In the genomic region with DNA sequence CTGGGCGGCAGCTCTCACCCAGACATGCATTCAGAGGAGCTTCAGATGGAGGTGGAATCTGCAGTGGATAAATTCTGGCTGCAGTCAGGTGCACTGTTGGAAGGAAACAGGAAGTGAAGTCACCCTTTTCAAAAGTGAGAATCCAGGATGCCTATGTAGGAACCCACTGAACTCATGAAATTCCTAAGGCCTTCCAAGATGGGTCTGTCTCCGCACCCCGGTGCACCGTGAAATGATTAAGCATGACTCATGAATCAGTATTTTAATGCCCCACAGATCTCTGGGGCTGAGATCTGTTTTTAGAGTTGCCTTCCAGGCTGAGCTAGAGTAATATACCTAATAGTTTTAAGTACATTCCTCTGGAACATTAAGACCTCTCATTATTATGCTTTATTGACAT, we compare ENCODE assay signal across 25 mouse cellular contexts. TPM values are rescaled to one million over a fixed set of nuclear protein-coding genes. Genes with fewer than 3 reads are reported as not detected.
"Had no signal": no experiment of that assay in that cellular context is flagged by ENCODE, and none has a peak within 500 bp of the region (broad histone marks: within the 10 kb centered on the region; RNA-seq: fewer than 3 reads in every experiment).

No protein-coding gene starts in this region.

- H3K9ac ChIP-seq: lung, embryonic 15.5 days; midbrain, embryonic 13.5 days; midbrain, embryonic 15.5 days; neural tube, embryonic 12.5 days; stomach, embryonic 15.5 days had no signal

- H3K9me3 ChIP-seq: lung, embryonic 15.5 days; midbrain, embryonic 13.5 days; midbrain, embryonic 15.5 days; neural tube, embryonic 12.5 days; stomach, embryonic 15.5 days had no signal

- ATAC-seq: lung, postnatal 0 days; midbrain, embryonic 13.5 days; midbrain, embryonic 15.5 days had no signal

- H3K4me3 ChIP-seq: lung, embryonic 15.5 days; megakaryocyte, embryonic 14.5 days; midbrain, embryonic 13.5 days; midbrain, embryonic 15.5 days; neural tube, embryonic 12.5 days; stomach, embryonic 15.5 days had no signal

- H3K4me1 ChIP-seq: lung, embryonic 15.5 days; megakaryocyte, embryonic 14.5 days; midbrain, embryonic 13.5 days; midbrain, embryonic 15.5 days; neural tube, embryonic 12.5 days; stomach, embryonic 15.5 days had no signal

- DNase-seq: lung, adult 2 months; lung, postnatal 14 days; lung, postnatal 36 days; right cerebral cortex, postnatal 14 days; thymus, adult 18-20 months; thymus, postnatal 14 days; thymus, postnatal 36 days had no signal

- H3K4me2 ChIP-seq: lung, embryonic 15.5 days; midbrain, embryonic 11.5 days; midbrain, embryonic 13.5 days; midbrain, embryonic 15.5 days; neural tube, embryonic 12.5 days; stomach, embryonic 15.5 days had no signal

- H3K27ac ChIP-seq: lung, embryonic 15.5 days; macrophage; midbrain, embryonic 13.5 days; midbrain, embryonic 15.5 days; neural tube, embryonic 12.5 days; stomach, embryonic 15.5 days; stomach, postnatal 0 days had no signal

- H3K36me3 ChIP-seq: lung, embryonic 15.5 days; midbrain, embryonic 13.5 days; midbrain, embryonic 15.5 days; neural tube, embryonic 12.5 days; stomach, embryonic 15.5 days had no signal

- H3K27me3 ChIP-seq: lung, embryonic 15.5 days; megakaryocyte, embryonic 14.5 days; midbrain, embryonic 13.5 days; midbrain, embryonic 15.5 days; neural tube, embryonic 12.5 days; stomach, embryonic 15.5 days had no signal

RNA-seq across cellular contexts. Expression of a gene that starts 0.5 kb away (rescaled TPM):
- total RNA-seq: megakaryocyte progenitor cell, adult 5-6 weeks; midbrain, postnatal 0 days; monocyte, adult 5-6 weeks; neutrophil, adult 5-6 weeks had no signal
- polyA plus RNA-seq: lung, adult 2 months; lung, embryonic 15.5 days; lung, postnatal 0 days; macrophage; midbrain, embryonic 11.5 days; midbrain, embryonic 13.5 days; midbrain, embryonic 15.5 days; midbrain, postnatal 0 days; neural tube, embryonic 12.5 days; neural tube, embryonic 14.5 days; spleen, adult 2 months; stomach, embryonic 15.5 days; stomach, postnatal 0 days; testis, adult 2 months; thymus, postnatal 0 days had no signal

RNA-seq across cellular contexts. Expression of a gene that starts 6.5 kb away (rescaled TPM):
- total RNA-seq: megakaryocyte progenitor cell, adult 5-6 weeks; midbrain, postnatal 0 days; monocyte, adult 5-6 weeks; neutrophil, adult 5-6 weeks had no signal
- polyA plus RNA-seq: lung, adult 2 months; lung, embryonic 15.5 days; lung, postnatal 0 days; macrophage; midbrain, embryonic 11.5 days; midbrain, embryonic 13.5 days; midbrain, embryonic 15.5 days; midbrain, postnatal 0 days; neural tube, embryonic 12.5 days; neural tube, embryonic 14.5 days; spleen, adult 2 months; stomach, embryonic 15.5 days; stomach, postnatal 0 days; thymus, postnatal 0 days had no signal

RNA-seq across cellular contexts. Expression of a gene that starts 9.2 kb away (rescaled TPM):
- total RNA-seq: megakaryocyte progenitor cell, adult 5-6 weeks; midbrain, postnatal 0 days; monocyte, adult 5-6 weeks; neutrophil, adult 5-6 weeks had no signal
- polyA plus RNA-seq: lung, adult 2 months; lung, embryonic 15.5 days; lung, postnatal 0 days; macrophage; midbrain, embryonic 11.5 days; midbrain, embryonic 13.5 days; midbrain, embryonic 15.5 days; midbrain, postnatal 0 days; neural tube, embryonic 12.5 days; neural tube, embryonic 14.5 days; spleen, adult 2 months; stomach, embryonic 15.5 days; stomach, postnatal 0 days; testis, adult 2 months; thymus, postnatal 0 days had no signal

RNA-seq across cellular contexts. Expression of a gene that starts 15.4 kb away (rescaled TPM):
- total RNA-seq: megakaryocyte progenitor cell, adult 5-6 weeks; midbrain, postnatal 0 days; monocyte, adult 5-6 weeks; neutrophil, adult 5-6 weeks had no signal
- polyA plus RNA-seq: lung, adult 2 months; lung, embryonic 15.5 days; lung, postnatal 0 days; macrophage; midbrain, embryonic 11.5 days; midbrain, embryonic 13.5 days; midbrain, embryonic 15.5 days; midbrain, postnatal 0 days; neural tube, embryonic 12.5 days; neural tube, embryonic 14.5 days; spleen, adult 2 months; stomach, embryonic 15.5 days; stomach, postnatal 0 days; testis, adult 2 months; thymus, postnatal 0 days had no signal

RNA-seq across cellular contexts. Expression of a gene that starts 24.4 kb away (rescaled TPM):
- total RNA-seq: megakaryocyte progenitor cell, adult 5-6 weeks; midbrain, postnatal 0 days; monocyte, adult 5-6 weeks; neutrophil, adult 5-6 weeks had no signal
- polyA plus RNA-seq: lung, adult 2 months; lung, embryonic 15.5 days; lung, postnatal 0 days; macrophage; midbrain, embryonic 11.5 days; midbrain, embryonic 13.5 days; midbrain, embryonic 15.5 days; midbrain, postnatal 0 days; neural tube, embryonic 12.5 days; neural tube, embryonic 14.5 days; spleen, adult 2 months; stomach, embryonic 15.5 days; stomach, postnatal 0 days; testis, adult 2 months; thymus, postnatal 0 days had no signal
